Mouse (Mus musculus) myocyte (in vitro differentiated cells): ENCODE data around the gene Hpca. TPM values are rescaled to one million over a fixed set of nuclear protein-coding genes. Genes with fewer than 3 reads are reported as not detected.

Experiments
- H3K27me3 ChIP-seq: one replicate; pipeline ENCODE4 v1.6.1; 2011; ENCODE audit not compliant: control insufficient read depth, insufficient read depth, insufficient read length
- H3K36me3 ChIP-seq: one replicate; pipeline ENCODE4 v1.6.1; 2011; ENCODE audit not compliant: control insufficient read depth, insufficient read depth
- H3K4me2 ChIP-seq: one replicate; pipeline ENCODE4 v1.6.1; 2011; ENCODE audit warnings: low read depth, control low read depth
- H3K4me3 ChIP-seq: one replicate; pipeline ENCODE4 v1.5.1; 2011; ENCODE audit warnings: mild to moderate bottlenecking, control low read depth, moderate library complexity
- H3K79me2 ChIP-seq: one replicate; pipeline ENCODE4 v1.6.1; 2011; ENCODE audit not compliant: control insufficient read depth, insufficient read depth
- H3ac ChIP-seq: one replicate; pipeline ENCODE4 v1.6.1; 2011; ENCODE audit not compliant: control insufficient read depth, insufficient read length
- CEBPB ChIP-seq: IDR thresholded peaks from 2 replicates; pipeline ENCODE4 v1.6.1; 2011; ENCODE audit warnings: mild to moderate bottlenecking, moderate library complexity; ENCODE audit not compliant: poor library complexity, insufficient read depth, severe bottlenecking
- E2F4 ChIP-seq: IDR thresholded peaks from one replicate; pipeline ENCODE4 v1.6.1; 2011; ENCODE audit warnings: mild to moderate bottlenecking, control low read depth, moderate library complexity; ENCODE audit not compliant: insufficient read depth
- MAX ChIP-seq: IDR thresholded peaks from one replicate; pipeline ENCODE4 v1.6.1; 2011; ENCODE audit warnings: low read depth, mild to moderate bottlenecking, control low read depth
- MYOD1 ChIP-seq, 3 experiments: IDR thresholded peaks; one replicate each; pipeline ENCODE4 v1.6.1; 2011; ENCODE audit warnings: control low read depth in 2 of 3, low read depth in 2 of 3, mild to moderate bottlenecking in 2 of 3, moderate library complexity in 1 of 3; ENCODE audit not compliant: insufficient read length in 2 of 3, control insufficient read depth in 1 of 3
- MYOG ChIP-seq, 3 experiments: IDR thresholded peaks; one replicate each; pipeline ENCODE4 v1.6.1; 2011; ENCODE audit warnings: control low read depth in 2 of 3, low read depth in 2 of 3, mild to moderate bottlenecking in 2 of 3; ENCODE audit not compliant: insufficient read length in 2 of 3, control insufficient read depth in 1 of 3, insufficient read depth in 1 of 3
- POLR2A ChIP-seq: IDR thresholded peaks from one replicate; pipeline ENCODE4 v1.6.1; 2011; ENCODE audit warnings: low read depth, mild to moderate bottlenecking, control low read depth, moderate library complexity; ENCODE audit not compliant: insufficient read length
- POLR2AphosphoS2 ChIP-seq: IDR thresholded peaks from one replicate; pipeline ENCODE4 v1.6.1; 2011; ENCODE audit warnings: low read depth, control low read depth; ENCODE audit not compliant: insufficient read length
- REST ChIP-seq: IDR thresholded peaks from one replicate; pipeline ENCODE4 v1.6.1; 2011; ENCODE audit warnings: mild to moderate bottlenecking, control low read depth, moderate library complexity; ENCODE audit not compliant: insufficient read depth, insufficient read length
- SRF ChIP-seq: IDR thresholded peaks from one replicate; pipeline ENCODE4 v1.6.1; 2011; ENCODE audit warnings: low read depth; ENCODE audit not compliant: control insufficient read depth, insufficient read length
- TCF12 ChIP-seq: IDR thresholded peaks from one replicate; pipeline ENCODE4 v1.6.1; 2011; ENCODE audit warnings: mild to moderate bottlenecking, control low read depth; ENCODE audit not compliant: poor library complexity, insufficient read depth, severe bottlenecking
- TCF3 ChIP-seq: IDR thresholded peaks from one replicate; pipeline ENCODE4 v1.6.1; 2011; ENCODE audit warnings: low read depth, control low read depth; ENCODE audit not compliant: insufficient read length
- USF1 ChIP-seq: IDR thresholded peaks from one replicate; pipeline ENCODE4 v1.6.1; 2011; ENCODE audit warnings: low read depth, mild to moderate bottlenecking, control low read depth, moderate library complexity
- polyA plus RNA-seq: library from polyadenylated mRNA; unstranded; fragments of >200 nt; fragmentation: generic; extraction: Trizol; gene quantifications from one replicate; pipeline ENCODE4 v1.2.1, GENCODE M21; 2012; ENCODE audit warnings: missing spikeins

The Hpca gene
- polyA plus RNA-seq, 1 experiment: 0.12 TPM

- Histone ChIP-seq H3K36me3 (peaks cover 5% of the 10 kb centered on the region), H3ac (no peak overlapping the region), H3K79me2 (no peaks in the 10 kb centered on the region), H3K4me3 (no peak overlapping the region), H3K4me2 (peak overlapping the region; percentile 27), H3K27me3 (no peaks in the 10 kb centered on the region)
- TF ChIP-seq TCF12: peak; percentile 97
- no peak for TF ChIP-seq MAX
- no peak for TF ChIP-seq SRF
- TF ChIP-seq MYOG (IDR thresholded peaks at IDR 0.05; ENCODE audit: control insufficient read depth in 1 of 3, insufficient read depth in 1 of 3, insufficient read length in 2 of 3, low read depth in 2 of 3): peak in 2 of 3 experiments; percentile 64 to 92
- TF ChIP-seq MYOD1 (IDR thresholded peaks at IDR 0.05; ENCODE audit: control insufficient read depth in 1 of 3, insufficient read length in 2 of 3, low read depth in 2 of 3): peak; percentile 70 to 80 (median 74)
- peak; percentile 19 for TF ChIP-seq TCF3
These were observed 24.1 kb upstream of the Hpca start for GRCm38 (mm10) chr4:129145943-129146342.

DNA sequence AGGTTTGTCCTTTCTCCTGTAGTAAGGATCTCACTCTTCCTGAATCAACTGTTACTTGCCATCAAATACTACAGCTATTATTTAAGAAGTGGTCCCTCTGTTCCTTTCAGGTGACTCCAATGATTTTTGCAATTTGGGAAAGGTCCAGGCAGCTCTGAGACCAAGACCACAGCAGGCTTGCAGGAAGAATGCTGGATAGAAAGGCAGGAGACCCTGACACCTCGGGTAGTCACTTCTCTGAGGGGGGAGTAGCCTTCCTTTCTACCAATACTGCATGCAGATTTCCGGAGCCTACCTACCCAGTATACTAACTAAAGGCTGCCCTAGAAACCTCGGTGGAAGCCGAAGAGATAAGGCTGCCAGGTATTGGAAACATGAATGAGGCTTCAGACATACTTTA lies 23.6 kb upstream of the Hpca start:
- H3K36me3 ChIP-seq: peaks cover 5% of the 10 kb centered on the region
- H3K79me2 ChIP-seq: no peaks in the 10 kb centered on the region
- H3K4me3 ChIP-seq: no peak overlapping the region
- H3K4me2 ChIP-seq: peak overlapping the region; percentile 27
- H3ac ChIP-seq: no peak overlapping the region
- no peaks in the 10 kb centered on the region for H3K27me3 ChIP-seq
- no peak for TF ChIP-seq MAX

GRCm38 (mm10) chr4:129144401-129145367 lies 22.8 kb upstream of the Hpca start:
- H3K4me2 ChIP-seq: no peak overlapping the region
- H3K4me3 ChIP-seq: no peak overlapping the region
- peaks cover 5% of the 10 kb centered on the region for H3K36me3 ChIP-seq
- H3K79me2 ChIP-seq: no peaks in the 10 kb centered on the region
- TF ChIP-seq POLR2AphosphoS2 (no peak), E2F4 (no peak), USF1 (no peak), MYOD1 (IDR thresholded peaks at IDR 0.05; ENCODE audit: control insufficient read depth in 1 of 3, insufficient read length in 2 of 3, low read depth in 2 of 3) (peak in 1 of 3 experiments; percentile 40), MYOG (IDR thresholded peaks at IDR 0.05; ENCODE audit: control insufficient read depth in 1 of 3, insufficient read depth in 1 of 3, insufficient read length in 2 of 3, low read depth in 2 of 3) (peak in 1 of 3 experiments; percentile 58), SRF (no peak), POLR2A (no peak), REST (no peak), TCF3 (no peak), CEBPB (no peak), MAX (no peak), TCF12 (peak; percentile 7)
- H3ac ChIP-seq: no peak overlapping the region
- no peaks in the 10 kb centered on the region for H3K27me3 ChIP-seq

GRCm38 (mm10) chr4:129143509-129143908 lies 21.7 kb upstream of the Hpca start:
- Histone ChIP-seq H3K4me2 (no peak overlapping the region), H3ac (no peak overlapping the region), H3K79me2 (no peaks in the 10 kb centered on the region), H3K27me3 (no peaks in the 10 kb centered on the region), H3K36me3 (peaks cover 5% of the 10 kb centered on the region), H3K4me3 (no peak overlapping the region)
- no peak for TF ChIP-seq MYOG (IDR thresholded peaks at IDR 0.05; ENCODE audit: control insufficient read depth in 1 of 3, insufficient read depth in 1 of 3, insufficient read length in 2 of 3, low read depth in 2 of 3)
- TF ChIP-seq SRF: no peak
- no peak for TF ChIP-seq TCF12
- TF ChIP-seq TCF3: no peak
- no peak for TF ChIP-seq POLR2A
- TF ChIP-seq USF1: no peak
- TF ChIP-seq REST: no peak
- no peak for TF ChIP-seq CEBPB
- no peak for TF ChIP-seq MAX
- TF ChIP-seq MYOD1 (IDR thresholded peaks at IDR 0.05; ENCODE audit: control insufficient read depth in 1 of 3, insufficient read length in 2 of 3, low read depth in 2 of 3): no peak

GRCm38 (mm10) chr4:129142439-129143045 lies 20.7 kb upstream of the Hpca start:
- no peak overlapping the region for H3ac ChIP-seq
- no peak overlapping the region for H3K4me3 ChIP-seq
- no peaks in the 10 kb centered on the region for H3K79me2 ChIP-seq
- H3K4me2 ChIP-seq: no peak overlapping the region
- H3K36me3 ChIP-seq: no peaks in the 10 kb centered on the region
- no peaks in the 10 kb centered on the region for H3K27me3 ChIP-seq
- TF ChIP-seq SRF (no peak), MAX (no peak), USF1 (no peak), TCF3 (no peak), E2F4 (no peak), MYOD1 (IDR thresholded peaks at IDR 0.05; ENCODE audit: control insufficient read depth in 1 of 3, insufficient read length in 2 of 3, low read depth in 2 of 3) (no peak), MYOG (IDR thresholded peaks at IDR 0.05; ENCODE audit: control insufficient read depth in 1 of 3, insufficient read depth in 1 of 3, insufficient read length in 2 of 3, low read depth in 2 of 3) (no peak), REST (no peak), TCF12 (no peak), CEBPB (no peak), POLR2A (no peak)
